Mouse (Mus musculus) neural tube, embryonic 11.5 days (tissue): ENCODE data around the gene Stat5b. TPM values are rescaled to one million over a fixed set of nuclear protein-coding genes. Genes with fewer than 3 reads are reported as not detected.
A peak's percentile ranks its signal among the peaks of the same experiment; 100 is the strongest.

Source experiments
- ATAC-seq: fragments of 200-750 bp; cut with Nextera tagmentation; 2 replicates; pipeline ENCODE4 v1.8.0; 2017; ENCODE audit warnings: moderate number of reproducible peaks, mild to moderate bottlenecking, moderate TSS enrichment, moderate library complexity; ENCODE audit not compliant: insufficient read depth, low FRiP score, low TSS enrichment
- DNase-seq: peaks from one replicate; pipeline ENCODE4 v3.0.0-alpha.2; 2015; ENCODE audit warnings: low spot score
- H3K27ac ChIP-seq: fragments of 300-500 bp; sonication (generic); 2 replicates; pipeline ENCODE4 v1.5.1; 2014; ENCODE audit warnings: low read depth, mild to moderate bottlenecking, low read length
- H3K27me3 ChIP-seq: fragments of 300-500 bp; sonication (generic); 2 replicates; pipeline ENCODE4 v1.6.1; 2014; ENCODE audit warnings: mild to moderate bottlenecking, low read length, mixed read lengths; ENCODE audit not compliant: control insufficient read depth, insufficient read depth
- H3K36me3 ChIP-seq: fragments of 300-500 bp; sonication (generic); 2 replicates; pipeline ENCODE4 v1.6.1; 2014; ENCODE audit warnings: mild to moderate bottlenecking, low read length, moderate library complexity, mixed read lengths; ENCODE audit not compliant: control insufficient read depth, insufficient read depth
- H3K4me1 ChIP-seq: fragments of 300-500 bp; sonication (generic); 2 replicates; pipeline ENCODE4 v1.6.1; 2014; ENCODE audit warnings: low read length, mixed read lengths; ENCODE audit not compliant: control insufficient read depth, insufficient read depth
- H3K4me2 ChIP-seq: fragments of 300-500 bp; sonication (generic); 2 replicates; pipeline ENCODE4 v1.6.1; 2014; ENCODE audit warnings: low read depth, mild to moderate bottlenecking, moderate library complexity
- H3K4me3 ChIP-seq: fragments of 300-500 bp; sonication (generic); 2 replicates; pipeline ENCODE4 v1.5.1; 2014; ENCODE audit warnings: low read depth, low read length
- H3K9ac ChIP-seq: fragments of 300-500 bp; sonication (generic); 2 replicates; pipeline ENCODE4 v1.6.1; 2014; ENCODE audit warnings: mild to moderate bottlenecking, low read length
- H3K9me3 ChIP-seq: fragments of 300-500 bp; sonication (generic); 2 replicates; pipeline ENCODE4 v1.6.1; 2016; ENCODE audit warnings: low read length; ENCODE audit not compliant: control insufficient read depth
- WGBS: fragments of 180-500 bp; shearing (Covaris S2); extraction: QIAGEN DNeasy Blood & Tissue Kit; methylation state at CpG from one replicate; pipeline ENCODE4 v1.1.7; 2014; 5-methylcytosine and 5-hydroxymethylcytosine counted together
- polyA plus RNA-seq: library from polyadenylated mRNA; unstranded; fragments of >200 nt; fragmentation: Nextera tagmentation; extraction: Ambion mirVana; gene quantifications from 2 replicates; pipeline ENCODE4 v1.2.1, GENCODE M21; 2014

Gene Stat5b
- polyA plus RNA-seq, 1 experiment from 2014 or later, result 18.3 TPM

DNA sequence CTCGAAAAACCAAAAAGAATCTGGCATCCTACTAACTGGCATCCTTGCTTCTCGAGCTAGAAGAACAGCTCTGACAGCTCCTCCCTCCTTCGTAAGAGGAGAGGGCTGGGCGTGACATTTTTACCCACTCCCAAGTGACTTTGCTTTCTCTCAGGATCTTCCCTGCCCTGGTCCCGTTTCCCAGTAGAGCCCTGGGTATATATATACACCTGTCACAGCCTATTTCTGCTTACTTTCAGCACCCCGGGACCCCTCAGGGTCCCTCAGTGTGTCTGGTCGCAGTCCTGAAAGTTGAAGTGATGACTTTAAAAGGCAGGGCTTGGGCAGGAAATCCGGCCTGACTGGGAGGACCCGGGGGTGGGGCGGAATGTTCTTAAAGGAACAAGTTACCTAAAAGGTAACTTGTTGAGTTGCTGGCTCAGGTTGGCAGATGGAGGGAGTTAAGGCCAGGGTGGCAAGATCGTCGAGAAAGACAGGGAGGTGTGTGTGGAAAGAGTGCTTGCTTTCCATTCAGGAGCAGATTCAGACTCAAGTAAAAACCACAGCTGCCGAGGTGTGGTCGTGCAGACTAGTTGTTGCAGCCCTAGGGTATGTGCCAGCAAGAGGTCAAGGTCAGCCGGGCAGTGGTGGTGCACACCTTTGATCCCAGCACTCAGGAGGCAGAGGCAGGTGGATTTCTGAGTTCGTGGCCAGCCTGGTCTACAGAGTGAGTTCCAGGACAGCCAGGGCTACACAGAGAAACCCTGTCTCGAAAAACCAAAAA is 79.7 kb downstream of the Stat5b start, which contains the start of gene Ghdc:
Ghdc (minus strand) TSS at position 312 of the 763 bp plus-strand sequence.
- WGBS, result 20% methylated on average over 17 of the region's 17 CpGs
- H3K4me1 ChIP-seq, result no peaks in the 10 kb centered on the region
- no peaks in the 10 kb centered on the region for H3K9me3 ChIP-seq
- DNase-seq, result peak; percentile 59
- no peak for ATAC-seq
- H3K9ac ChIP-seq, result no peak within 1 kb of the TSS; the same call in 1 of the 2 replicates
- H3K27me3 ChIP-seq, result no peaks in the 10 kb centered on the region
- no peak within 1 kb of the TSS for H3K27ac ChIP-seq
- no peaks in the 10 kb centered on the region for H3K36me3 ChIP-seq
- H3K4me2 ChIP-seq, result peak within 1 kb of the TSS; percentile 48
- peak within 1 kb of the TSS; percentile 35 for H3K4me3 ChIP-seq

GRCm38 (mm10) chr11:100769980-100770379 is 80.5 kb downstream of the Stat5b start:
- 0 out of 2 replicates have a peak overlapping the region, but pooled peaks have one; percentile 35 for H3K4me3 ChIP-seq
- ATAC-seq, result no peak
- no peaks in the 10 kb centered on the region for H3K36me3 ChIP-seq
- H3K4me2 ChIP-seq, result peak overlapping the region; percentile 48; the same call in 1 of the 2 replicates
- no peak overlapping the region for H3K27ac ChIP-seq
- H3K4me1 ChIP-seq, result no peaks in the 10 kb centered on the region
- H3K27me3 ChIP-seq, result no peaks in the 10 kb centered on the region
- WGBS, result 58% methylated on average over 6 of the region's 6 CpGs
- no peak overlapping the region; the same call in 1 of the 2 replicates for H3K9ac ChIP-seq
- no peak for DNase-seq
- no peaks in the 10 kb centered on the region for H3K9me3 ChIP-seq

- Histone ChIP-seq H3K27ac (no peak overlapping the region), H3K9me3 (no peaks in the 10 kb centered on the region), H3K36me3 (no peaks in the 10 kb centered on the region), H3K9ac (no peak overlapping the region), H3K4me2 (no peak overlapping the region), H3K4me3 (no peak overlapping the region), H3K4me1 (no peaks in the 10 kb centered on the region), H3K27me3 (no peaks in the 10 kb centered on the region)
- ATAC-seq (no peak), DNase-seq (no peak)
- 88% methylated on average over 5 of the region's 5 CpGs for WGBS
These were observed 82.7 kb downstream of the Stat5b start for GRCm38 (mm10) chr11:100767871-100768270.

DNA sequence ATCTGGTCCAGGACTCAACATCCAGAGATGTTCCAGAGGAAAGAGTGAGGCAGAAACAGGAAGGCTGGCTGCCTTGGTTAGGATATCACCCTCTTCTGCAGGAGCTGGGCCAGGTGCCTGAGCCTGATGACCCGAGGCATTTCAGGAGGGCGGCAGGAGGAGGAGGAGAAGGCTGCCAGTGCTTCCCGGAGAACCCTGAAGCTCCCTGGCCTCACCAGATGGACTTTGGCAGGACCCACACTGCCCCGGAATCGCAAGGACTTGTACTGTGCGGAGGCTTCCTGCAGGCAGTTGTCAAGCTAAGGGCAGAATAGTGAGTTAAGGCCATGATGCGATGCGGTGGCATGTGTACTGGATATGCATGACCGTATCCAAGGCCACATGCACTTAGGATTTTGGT is 83.8 kb downstream of the Stat5b start:
- WGBS, result 88% methylated on average over 9 of the region's 9 CpGs
- H3K9ac ChIP-seq, result no peak overlapping the region

GRCm38 (mm10) chr11:100762831-100763230 is 87.7 kb downstream of the Stat5b start, which contains the start of gene Hcrt:
Hcrt (minus strand) TSS chr11:100762931.
- Histone ChIP-seq H3K9ac (peak within 1 kb of the TSS; percentile 52), H3K27me3 (peaks cover 16% of the 10 kb centered on the region), H3K4me3 (peak within 1 kb of the TSS; percentile 37), H3K27ac (no peak within 1 kb of the TSS), H3K9me3 (no peaks in the 10 kb centered on the region), H3K36me3 (no peaks in the 10 kb centered on the region), H3K4me2 (peak within 1 kb of the TSS; percentile 60), H3K4me1 (0 out of 2 replicates have a peak, but pooled peaks cover 4% of the 10 kb centered on the region)
- ATAC-seq (no peak), DNase-seq (no peak)
- 84% methylated on average over 7 of the region's 7 CpGs for WGBS

More for the DNA sequence above, 83.8 kb downstream of the Stat5b start:
- Histone ChIP-seq H3K4me3 (no peak overlapping the region), H3K27ac (no peak overlapping the region), H3K4me1 (0 out of 2 replicates have a peak, but pooled peaks cover 3% of the 10 kb centered on the region), H3K36me3 (no peaks in the 10 kb centered on the region), H3K27me3 (no peaks in the 10 kb centered on the region), H3K9me3 (no peaks in the 10 kb centered on the region), H3K4me2 (no peak overlapping the region)
- no peak for DNase-seq
- no peak for ATAC-seq

DNA sequence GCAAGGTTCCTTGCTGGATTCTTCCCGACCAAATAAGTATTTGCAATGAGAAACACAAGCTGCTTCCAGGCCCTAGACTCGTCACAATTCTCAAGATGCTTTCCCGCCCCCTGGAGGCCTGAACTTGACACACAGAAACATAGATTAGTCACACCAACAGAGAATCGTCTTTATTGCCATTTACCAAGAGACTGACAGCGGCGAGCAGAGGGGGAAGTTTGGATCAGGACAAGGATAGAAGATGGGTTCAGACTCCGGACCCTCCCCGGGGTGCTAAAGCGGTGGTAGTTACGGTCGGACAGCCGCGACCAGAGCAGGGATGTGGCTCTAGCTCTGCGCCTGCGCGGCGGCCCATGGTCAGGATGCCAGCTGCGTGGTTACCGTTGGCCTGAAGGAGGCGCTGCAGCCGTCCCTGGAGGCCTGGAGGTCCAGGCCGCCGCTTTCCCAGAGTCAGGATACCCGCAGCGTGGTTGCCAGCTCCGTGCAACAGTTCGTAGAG is 88.9 kb downstream of the Stat5b start:
- peak overlapping the region; percentile 60 for H3K4me2 ChIP-seq
- peak overlapping the region; percentile 52 for H3K9ac ChIP-seq
- peaks cover 16% of the 10 kb centered on the region for H3K27me3 ChIP-seq
- 0 out of 2 replicates have a peak, but pooled peaks cover 4% of the 10 kb centered on the region for H3K4me1 ChIP-seq
- H3K4me3 ChIP-seq, result peak overlapping the region; percentile 37
- no peak overlapping the region for H3K27ac ChIP-seq
- under 1% methylated on average over 27 of the region's 27 CpGs for WGBS
- no peaks in the 10 kb centered on the region for H3K9me3 ChIP-seq
- no peaks in the 10 kb centered on the region for H3K36me3 ChIP-seq
- DNase-seq, result peak; percentile 92
- 0 out of 2 replicates have a peak, but pooled peaks have one; percentile 45 for ATAC-seq

DNA sequence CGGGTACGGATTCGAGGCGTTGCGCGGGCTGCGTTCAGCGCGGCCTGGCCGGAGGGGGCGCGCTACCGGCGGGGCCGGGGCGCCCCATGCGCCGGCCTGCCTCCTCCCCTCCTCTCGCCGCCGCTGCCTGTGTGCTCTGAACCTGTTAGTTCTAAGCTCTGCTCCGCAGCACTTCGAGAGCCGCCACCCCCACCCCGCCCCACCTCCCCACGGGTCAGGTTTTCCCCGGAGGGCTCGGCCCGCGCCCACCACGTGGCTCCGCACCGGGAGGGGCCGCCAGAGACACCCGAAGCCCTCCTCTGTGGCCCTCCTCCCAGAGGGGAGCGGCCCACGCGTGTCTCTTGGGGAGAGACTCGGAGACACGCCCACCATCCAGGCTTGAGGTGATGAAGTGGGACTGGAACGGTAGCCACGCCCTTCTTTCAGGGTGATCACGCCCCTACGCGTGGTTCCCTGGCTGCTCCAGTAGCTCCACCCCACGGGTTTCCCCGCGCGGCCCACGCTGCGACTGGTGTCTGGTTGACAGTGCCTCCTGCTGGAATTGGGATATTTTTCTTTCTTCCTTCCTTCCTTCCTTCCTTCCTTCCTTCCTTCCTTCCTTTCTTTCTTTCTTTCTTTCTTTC is 90.8 kb downstream of the Stat5b start, which contains the start of gene Kcnh4:
Kcnh4 (minus strand) TSS at position 332 of the 623 bp plus-strand sequence.
- Histone ChIP-seq H3K9me3 (no peaks in the 10 kb centered on the region), H3K27ac (no peak within 1 kb of the TSS), H3K4me2 (peak within 1 kb of the TSS; percentile 62), H3K4me3 (peak within 1 kb of the TSS; percentile 38), H3K36me3 (no peaks in the 10 kb centered on the region), H3K9ac (peak within 1 kb of the TSS; percentile 52), H3K27me3 (peaks cover 16% of the 10 kb centered on the region), H3K4me1 (0 out of 2 replicates have a peak, but pooled peaks cover 4% of the 10 kb centered on the region)
- peak; percentile 50 for DNase-seq
- no peak for ATAC-seq
- WGBS, result 2% methylated on average over 44 of the region's 51 CpGs

DNA sequence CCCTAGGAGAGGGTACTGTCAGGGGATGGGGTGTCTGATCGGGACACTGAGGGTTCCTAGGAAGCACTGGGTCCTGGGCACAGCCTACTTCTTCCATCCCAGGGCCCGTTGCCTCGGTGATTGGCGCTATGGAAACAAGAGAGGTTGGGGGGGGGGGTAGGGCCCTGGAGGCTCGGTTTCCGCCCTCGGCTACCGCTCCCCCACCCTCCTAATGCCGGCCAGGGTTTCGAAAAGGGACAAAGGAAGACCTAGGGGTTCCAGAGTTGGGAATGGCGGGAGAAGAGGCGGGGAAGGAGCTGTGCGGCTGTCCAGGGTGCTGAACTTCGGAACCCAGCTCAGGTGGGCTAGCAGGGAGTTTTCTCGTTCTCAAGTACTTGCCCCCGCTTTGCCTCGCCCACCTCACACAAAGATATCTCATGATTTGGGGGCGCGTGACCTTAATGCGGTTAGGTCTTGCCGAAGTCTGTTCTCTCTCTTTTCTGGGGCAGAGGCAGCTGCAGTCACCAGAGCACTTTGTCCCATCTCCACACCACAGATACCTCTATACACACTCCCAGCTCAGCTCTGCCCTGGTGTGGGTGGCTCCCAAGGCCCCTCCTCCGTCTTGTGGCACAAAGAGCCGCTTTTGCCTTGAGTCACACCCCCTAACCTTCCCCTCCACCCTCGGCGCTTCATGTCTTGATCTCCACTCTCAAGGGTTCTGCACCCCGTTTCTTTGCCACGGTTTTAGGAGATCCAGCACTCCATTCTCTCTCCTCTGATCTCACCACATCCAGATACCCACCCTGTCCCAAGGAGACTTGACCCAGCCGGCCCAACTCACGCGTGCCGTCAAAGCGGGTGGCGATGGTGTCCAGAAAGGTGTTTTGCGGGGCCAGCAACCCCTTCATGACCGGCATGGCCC is 91.6 kb downstream of the Stat5b start:
- Histone ChIP-seq H3K4me2 (peak overlapping the region; percentile 62), H3K9ac (peak overlapping the region; percentile 52), H3K4me1 (0 out of 2 replicates have a peak, but pooled peaks cover 4% of the 10 kb centered on the region), H3K4me3 (peak overlapping the region; percentile 38), H3K9me3 (no peaks in the 10 kb centered on the region), H3K36me3 (no peaks in the 10 kb centered on the region), H3K27ac (no peak overlapping the region), H3K27me3 (peaks cover 16% of the 10 kb centered on the region)
- DNase-seq, result peak; percentile 75
- ATAC-seq, result no peak
- 2% methylated on average over 35 of the region's 35 CpGs for WGBS
